Mouse (Mus musculus): Measurements from ENCODE around the gene Tmem132a.

The Tmem132a gene

DNA sequence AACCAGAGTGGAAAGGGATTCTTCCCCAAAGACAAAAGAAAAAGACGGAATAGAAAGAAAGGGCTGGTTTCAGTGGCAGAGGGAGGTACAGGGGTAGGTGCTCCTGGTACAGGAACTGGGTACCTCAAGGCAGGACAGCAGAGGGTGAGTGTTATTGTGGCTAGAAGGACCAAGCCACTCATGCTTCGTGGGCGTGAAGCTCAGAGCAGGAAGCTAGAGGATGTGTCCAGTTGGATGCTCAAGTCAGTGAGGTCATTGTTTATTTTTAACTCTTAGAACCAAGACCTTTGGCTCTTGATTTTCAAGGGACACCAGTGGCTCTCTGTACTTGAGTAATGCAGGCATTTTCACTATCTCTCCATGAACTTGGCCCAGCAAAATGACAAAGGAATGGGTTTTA lies 37.7 kb downstream of the Tmem132a start:
- DNase-seq (ENCODE audit: low read depth), result no peak

DNA sequence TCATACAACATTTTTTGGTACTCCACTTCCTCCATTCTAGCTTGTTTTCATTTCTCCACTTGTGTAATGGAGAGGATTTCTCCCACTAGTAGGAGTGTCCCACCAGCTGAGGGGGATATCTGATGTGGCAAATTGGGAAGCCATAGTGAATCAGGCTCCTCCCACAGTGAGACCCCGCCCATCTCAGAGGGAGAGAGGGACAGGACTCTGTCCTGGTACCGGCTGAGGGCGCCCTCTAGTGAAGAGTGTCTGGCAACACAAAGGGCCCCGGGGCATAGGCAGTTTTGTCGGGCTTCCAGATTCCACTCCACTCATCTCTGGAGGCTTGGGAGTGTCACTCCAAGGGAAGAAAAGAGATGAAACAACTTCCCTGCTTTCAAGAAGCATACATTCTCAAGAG lies 38.3 kb downstream of the Tmem132a start:
- DNase-seq (ENCODE audit: low read depth), result peak; percentile 55

DNA sequence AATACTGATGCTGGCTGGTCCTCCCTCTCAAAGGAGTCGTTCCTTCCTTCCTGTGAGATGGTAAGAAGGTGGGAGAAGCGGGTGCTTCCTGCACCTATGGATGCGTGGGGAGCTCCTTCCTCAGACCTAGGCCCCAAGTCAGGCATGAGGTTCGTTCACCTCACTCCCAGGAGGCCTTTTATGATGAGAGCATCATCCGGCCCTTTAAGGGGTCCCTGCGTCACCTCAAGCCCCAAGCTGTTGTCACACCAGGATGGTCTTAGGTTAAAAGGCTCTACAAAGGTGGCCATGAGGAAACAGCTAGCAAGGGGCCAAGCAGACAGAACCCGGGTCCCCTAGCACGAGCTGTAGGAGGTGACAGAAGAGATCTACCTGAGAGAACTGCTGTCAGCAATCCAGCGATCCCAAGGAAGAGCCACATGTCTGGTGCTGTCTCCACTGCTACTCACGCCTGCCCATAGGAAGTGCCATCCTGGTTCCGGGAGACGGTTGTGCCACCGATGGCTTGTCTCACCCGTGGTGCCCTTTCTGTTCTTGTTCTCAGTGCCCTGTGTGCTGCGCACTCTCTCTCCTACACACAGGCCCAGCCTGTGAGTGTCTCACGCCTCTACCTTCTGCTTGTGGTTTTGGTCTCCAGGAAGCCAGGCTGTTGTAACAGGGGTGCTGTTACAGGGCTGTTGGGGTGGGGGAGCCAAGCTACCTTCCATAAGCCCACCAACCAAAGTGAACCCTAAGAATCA lies 40.1 kb downstream of the Tmem132a start, which contains the start of gene Cd6:
Gene Cd6 (minus strand): TSS at position 623 of the 740 bp plus-strand sequence.
- no peak for DNase-seq (ENCODE audit: low read depth)

DNA sequence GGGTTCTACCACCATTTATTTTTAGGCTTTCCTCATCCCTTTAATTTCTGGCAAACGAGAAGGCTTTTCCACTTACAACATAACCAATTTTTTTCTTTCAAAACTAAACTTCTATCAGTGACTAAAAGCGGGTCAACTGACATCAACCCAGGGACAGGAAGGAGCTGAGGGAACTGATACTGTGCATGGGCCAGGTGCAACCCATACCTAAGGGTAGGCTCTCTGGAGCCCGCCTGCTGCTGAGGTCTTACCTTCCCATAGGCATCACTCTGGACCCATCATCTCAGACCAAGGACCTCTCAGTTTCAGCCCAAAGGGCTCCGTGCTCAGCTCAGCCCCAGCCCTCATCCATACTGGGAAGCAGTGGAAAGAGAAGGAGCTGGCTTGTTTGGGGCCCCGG lies 41.4 kb downstream of the Tmem132a start:
- DNase-seq (ENCODE audit: low read depth), result no peak

DNA sequence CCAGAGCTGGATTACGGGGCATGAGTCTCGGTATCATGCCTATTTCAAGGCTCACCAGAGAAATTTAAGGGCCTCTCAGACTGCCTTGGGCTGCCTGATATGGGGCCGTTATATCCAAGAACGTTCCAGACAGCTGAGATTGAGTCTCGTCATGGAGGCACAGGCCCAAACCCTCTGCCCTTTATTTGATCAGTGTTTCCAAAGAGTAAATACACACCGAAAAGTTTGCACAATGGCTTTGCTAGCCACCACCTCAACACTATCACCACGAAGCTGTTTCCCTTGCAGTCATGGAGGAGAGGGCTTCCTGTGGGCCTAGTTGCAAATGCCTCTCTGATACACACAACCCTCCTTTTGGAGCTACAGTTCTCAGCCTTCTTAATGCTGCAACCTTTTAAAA lies 45.7 kb downstream of the Tmem132a start:
- DNase-seq (ENCODE audit: low read depth), result no peak

DNA sequence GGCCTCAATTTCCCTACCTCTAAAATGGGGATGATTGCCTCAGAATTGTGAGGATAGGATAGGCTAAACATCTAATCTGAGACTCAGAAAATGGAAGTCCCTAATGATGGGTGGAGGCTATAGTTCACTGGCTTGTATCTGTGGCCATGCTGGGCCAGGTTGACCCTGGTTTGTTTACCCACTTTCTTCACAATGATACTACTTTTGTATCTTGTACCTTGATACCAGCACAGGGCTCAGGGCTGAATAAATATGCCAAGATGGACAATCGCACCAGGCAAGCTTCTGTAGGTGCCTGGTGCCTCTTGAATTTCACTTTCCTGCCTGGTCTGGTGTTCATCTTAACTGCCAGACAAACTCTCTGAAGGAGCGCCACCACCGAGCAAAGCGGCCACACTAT lies 47.2 kb downstream of the Tmem132a start:
- DNase-seq (ENCODE audit: low read depth), result no peak

DNA sequence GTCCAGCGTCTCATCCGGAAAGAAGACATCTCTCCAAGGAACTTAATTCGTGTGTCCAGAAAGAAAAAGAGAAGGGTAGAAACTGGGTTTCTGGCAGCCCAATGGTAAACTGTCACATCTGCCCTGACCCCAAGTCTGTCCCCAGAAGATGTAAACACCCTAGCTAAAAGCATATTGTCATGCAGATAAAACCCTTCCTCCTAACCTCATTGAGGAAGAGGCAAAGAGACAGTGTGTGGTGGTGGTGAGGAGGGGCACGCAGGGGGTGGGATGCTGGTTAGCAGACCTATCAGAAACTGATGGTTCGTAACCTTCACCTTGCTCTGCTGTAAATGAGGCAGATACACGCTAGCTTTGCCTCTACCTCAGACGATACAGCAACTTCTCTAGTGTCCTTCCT lies 48.4 kb downstream of the Tmem132a start:
- DNase-seq (ENCODE audit: low read depth), result no peak

DNA sequence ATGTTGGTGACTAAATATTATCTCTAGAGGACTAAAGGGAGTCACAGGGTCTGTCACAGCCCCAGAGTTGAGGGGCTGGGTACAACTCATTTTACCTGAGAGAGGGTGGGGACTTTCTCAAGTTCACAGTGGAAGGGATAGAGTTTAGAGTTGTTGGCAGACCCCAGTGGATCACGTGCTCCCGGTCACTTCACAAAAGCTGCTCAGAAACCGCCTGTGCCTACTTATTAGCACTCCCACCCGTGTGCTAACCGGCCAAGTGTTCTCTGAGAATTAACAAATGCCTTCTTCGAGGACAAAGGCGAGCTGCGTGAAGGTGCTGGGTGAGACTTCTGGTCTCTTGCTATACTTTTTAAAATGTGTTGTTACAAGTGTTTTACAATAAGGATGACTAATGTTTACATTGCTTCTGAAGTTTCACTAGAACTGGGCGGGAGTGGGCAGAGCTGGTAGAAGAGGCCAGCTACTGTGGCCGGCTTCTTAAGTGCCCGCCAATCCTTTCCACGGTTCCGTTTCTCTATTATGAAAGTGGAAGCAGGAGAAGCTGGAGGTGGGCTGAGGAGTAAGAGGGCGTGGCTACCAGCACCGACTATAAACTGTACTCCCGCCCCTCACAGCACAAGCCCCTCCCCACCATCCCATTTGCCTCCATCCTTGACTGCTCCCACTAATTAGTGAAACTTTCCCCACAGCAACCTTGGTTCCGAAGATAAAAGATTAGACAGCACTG lies 51.4 kb downstream of the Tmem132a start:
- DNase-seq (ENCODE audit: low read depth), result no peak

DNA sequence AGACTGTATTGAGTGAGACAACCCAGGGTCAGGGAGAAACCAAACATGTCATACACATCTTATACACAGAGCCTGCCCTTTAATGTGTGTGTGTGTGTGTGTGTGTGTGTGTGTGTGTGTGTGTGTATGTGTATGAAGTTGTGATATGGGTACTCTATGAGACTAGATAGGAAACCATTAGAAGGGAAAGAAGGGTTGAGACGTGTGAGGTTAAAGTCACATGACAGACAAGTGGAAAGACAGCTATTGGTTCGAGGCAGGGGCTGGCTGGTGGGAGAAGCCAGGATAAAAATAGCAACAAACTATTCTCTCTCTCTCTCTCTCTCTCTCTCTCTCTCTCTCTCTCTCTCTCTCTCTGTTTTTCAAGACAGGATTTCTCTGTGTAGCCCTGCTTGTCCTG lies 53.3 kb downstream of the Tmem132a start:
- DNase-seq (ENCODE audit: low read depth), result no peak

DNA sequence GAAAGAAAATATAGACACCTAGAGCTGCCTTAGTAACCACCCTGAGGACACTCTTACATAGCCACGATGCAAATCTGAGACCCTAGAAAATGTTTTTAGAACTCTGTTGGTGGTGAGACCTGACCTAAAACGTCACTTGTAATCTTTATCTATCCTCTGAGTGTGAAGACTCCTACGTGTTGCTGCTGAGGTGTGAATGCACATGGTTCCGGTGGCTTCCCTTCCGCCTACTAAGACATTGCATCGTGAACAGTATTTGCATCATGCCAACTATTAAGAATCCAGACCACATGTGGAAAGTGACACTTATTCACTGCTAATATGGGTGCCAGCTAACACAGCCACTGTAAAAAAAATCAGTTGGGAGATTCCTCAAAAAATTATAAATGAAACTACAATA lies 53.9 kb downstream of the Tmem132a start:
- DNase-seq (ENCODE audit: low read depth), result no peak

DNA sequence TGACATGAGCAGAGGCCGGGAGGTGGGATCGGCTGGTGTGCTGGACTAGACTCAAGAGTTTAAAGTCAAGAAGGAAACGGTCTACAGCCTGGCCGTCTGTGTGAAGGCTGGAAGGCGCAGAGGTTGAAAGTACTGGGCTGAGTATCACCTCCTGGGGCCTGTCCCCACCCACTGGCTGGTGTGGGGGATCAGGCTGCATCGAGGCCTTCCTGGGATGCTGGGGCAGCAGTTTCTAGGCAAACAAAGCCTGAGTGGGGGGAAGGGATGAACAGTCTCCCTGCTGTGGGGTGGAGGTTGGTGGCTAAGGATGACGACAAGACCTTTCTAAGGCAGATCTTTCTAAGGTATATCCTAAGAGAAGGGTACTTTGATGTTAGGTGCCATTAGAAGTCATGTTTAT lies 55.8 kb downstream of the Tmem132a start:
- no peak for DNase-seq (ENCODE audit: low read depth)

DNA sequence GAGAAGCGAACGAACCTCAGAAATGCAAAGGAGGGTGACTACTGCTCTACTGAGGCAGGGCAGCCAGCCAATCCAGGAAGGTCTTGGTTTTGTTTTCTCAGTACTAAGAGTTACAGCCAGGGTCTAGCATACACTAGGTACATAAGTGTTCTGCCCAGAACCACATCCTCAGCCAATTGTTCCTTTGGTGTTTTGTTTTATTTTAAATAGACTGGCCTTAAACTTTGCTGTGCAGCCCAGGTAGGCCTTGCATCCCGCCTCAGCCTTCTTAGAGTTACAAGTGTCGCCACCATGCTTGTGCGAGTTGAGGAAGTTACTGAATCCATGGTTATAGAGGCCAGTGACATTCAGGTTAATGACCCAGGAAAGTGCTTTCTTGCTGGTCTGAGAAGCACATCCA lies 56.7 kb downstream of the Tmem132a start:
- DNase-seq (ENCODE audit: low read depth), result no peak

DNA sequence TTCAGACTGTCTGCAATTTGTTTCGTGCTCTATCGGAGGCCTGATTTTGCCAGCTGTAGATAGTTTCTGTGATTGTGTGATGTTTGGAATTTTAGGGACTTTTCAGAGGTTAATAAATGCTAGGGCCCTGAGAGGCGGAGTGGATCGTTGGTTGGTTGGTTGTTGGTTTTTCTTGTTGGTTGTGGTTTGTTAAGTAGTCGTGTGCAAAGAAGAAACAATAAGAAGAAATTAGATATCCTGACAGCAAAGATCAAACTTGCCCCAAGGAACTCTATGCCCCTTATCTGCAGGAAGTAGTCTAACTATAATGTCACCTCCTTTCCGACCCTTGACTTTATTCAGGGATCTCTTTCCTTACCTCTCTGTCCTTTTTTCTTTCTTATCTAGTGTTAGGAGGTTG lies 58.3 kb downstream of the Tmem132a start:
- DNase-seq (ENCODE audit: low read depth), result no peak

DNA sequence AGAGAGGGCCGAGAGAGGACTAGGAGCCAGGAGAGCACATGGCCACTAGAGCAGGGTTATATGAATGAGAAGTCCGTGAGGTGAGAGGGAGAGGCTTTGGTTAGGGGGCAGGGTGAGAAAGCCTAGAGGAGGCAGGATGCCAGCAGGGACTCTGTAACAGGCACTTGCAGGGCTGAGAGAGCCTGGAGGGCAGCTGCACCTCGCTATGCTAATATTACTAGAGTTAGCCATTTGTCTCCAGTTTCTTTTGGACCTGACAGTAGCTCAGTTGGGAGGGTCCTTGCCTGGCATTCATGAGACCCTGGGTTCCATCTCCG lies 59.6 kb downstream of the Tmem132a start:
- DNase-seq (ENCODE audit: low read depth), result no peak

DNA sequence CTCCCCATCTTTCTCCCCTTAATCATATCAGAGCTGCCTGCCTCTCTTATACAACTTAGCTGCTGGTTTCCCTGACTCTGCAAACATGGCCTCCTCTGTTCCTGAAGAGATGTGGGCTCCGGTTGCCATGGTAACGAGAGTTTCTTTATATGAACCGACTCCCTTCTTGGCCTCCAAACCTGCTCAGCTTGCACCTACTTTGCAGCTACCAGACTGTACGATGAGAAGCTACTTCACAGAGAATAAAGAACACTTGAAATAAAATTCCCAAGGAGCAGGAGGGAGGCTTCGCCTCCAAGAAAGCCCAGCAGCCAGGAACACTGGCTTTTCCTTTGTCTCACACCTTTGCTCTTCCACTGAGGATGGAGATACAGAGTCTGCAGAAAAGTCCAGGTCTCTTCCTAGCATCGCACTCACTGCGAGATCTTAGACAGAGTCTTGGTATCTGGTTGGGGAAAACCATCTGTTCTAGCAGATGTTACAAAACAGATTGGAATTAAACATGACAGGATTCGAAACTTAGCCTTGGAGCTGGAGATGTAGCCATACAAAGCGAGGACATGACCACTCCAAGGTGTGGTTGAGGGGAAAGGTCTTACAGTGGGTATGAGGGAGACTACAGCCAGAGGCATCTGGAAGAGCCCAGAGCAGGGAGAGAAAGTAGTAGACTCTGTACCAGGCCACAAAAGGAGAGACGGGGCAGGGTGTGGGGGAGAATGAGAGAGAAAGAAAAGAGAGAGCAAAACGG lies 60.1 kb downstream of the Tmem132a start:
- DNase-seq (ENCODE audit: low read depth), result no peak

DNA sequence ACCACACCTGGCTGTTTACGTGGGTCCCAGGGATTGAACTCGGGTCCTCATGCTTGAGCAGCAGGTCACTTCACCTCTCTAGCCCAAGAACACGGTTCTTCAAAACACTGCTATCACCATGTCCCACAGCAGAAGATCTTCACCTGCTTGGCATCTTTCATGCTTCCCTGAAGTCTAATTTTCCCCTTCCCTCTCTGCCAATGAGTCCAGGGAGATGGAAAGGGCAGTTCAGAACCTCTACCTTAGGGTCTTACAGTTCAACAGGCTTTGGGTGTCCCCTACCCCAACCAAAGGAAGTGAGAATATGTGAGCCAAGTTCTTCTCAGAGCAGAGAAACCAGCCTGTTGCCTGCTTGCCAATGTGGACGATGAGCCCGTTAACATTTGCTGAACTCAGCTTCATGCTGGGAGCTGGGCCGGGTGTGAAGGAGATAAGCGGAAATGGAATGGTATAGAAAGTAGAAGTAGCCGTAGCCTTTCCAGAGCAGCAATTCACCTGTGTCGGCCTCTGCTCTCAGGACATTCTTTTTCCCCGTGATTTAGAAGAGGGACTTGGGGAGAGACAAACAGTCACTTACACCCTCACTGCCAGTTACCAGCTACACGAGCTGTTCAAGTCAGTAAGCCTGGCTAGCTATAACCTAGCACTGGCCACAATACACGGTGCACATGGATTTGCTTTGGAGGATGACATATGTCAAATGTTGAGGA lies 61.1 kb downstream of the Tmem132a start:
- DNase-seq (ENCODE audit: low read depth), result no peak

Measured in c-Kit-positive CD71-negative TER-119-negative erythroid progenitor cells, embryonic 14.5 days (primary cell).